Mouse (Mus musculus) kidney, adult 18-20 months (tissue): ENCODE data around the gene Borcs7.

Source experiments
- DNase-seq: peaks from one replicate; pipeline ENCODE4 v3.0.0; 2021

Borcs7 gene

DNA sequence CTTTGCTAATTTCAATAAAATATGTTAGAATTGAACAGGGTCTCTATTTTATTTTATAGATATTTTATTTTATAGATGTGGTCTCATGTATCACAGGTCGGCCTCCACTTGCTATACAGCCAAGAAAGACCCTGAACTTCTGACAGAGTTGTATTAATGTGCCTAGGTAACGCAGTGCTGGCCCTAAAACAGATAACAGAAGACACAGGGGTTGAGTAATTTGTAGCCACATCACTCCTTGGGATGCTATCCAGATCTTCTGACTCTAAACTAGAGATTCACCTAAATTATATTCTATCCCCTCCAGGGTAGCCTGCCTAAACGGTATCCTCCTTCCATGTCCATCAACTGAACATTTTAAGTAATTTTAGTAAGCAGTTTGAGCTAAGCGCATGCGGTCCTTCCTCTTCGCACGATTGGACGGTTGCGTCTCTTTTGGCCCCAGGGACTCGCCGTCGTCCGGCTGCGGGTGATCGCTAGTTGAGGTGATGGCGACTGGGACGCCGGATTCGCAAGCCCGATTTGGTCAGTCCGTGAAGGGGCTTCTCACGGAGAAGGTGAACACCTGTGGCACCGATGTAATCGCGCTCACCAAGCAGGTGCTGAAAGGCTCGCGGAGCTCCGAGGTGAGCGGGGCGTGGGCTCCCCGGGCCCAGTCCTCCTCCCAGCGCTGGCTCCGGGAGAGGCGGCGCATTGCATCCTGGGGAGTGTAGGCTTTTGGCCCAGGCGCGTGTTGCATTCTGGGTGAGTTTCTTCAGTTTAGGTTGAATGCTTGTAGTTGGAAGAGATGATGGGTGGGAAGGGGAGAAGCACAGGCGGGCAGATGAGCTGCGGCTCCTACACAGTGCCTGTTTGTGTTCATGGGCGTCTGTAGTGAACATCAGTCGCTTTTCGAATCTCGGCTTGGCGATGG lies at the start of gene Borcs7:
TSS of gene Borcs7 (plus strand) at position 447 of the 913 bp plus-strand sequence.
- peak; percentile 93 for DNase-seq

- no peak for DNase-seq
These were observed 48.9 kb upstream of the Borcs7 start for GRCm38 (mm10) chr19:46640780-46641179.

DNA sequence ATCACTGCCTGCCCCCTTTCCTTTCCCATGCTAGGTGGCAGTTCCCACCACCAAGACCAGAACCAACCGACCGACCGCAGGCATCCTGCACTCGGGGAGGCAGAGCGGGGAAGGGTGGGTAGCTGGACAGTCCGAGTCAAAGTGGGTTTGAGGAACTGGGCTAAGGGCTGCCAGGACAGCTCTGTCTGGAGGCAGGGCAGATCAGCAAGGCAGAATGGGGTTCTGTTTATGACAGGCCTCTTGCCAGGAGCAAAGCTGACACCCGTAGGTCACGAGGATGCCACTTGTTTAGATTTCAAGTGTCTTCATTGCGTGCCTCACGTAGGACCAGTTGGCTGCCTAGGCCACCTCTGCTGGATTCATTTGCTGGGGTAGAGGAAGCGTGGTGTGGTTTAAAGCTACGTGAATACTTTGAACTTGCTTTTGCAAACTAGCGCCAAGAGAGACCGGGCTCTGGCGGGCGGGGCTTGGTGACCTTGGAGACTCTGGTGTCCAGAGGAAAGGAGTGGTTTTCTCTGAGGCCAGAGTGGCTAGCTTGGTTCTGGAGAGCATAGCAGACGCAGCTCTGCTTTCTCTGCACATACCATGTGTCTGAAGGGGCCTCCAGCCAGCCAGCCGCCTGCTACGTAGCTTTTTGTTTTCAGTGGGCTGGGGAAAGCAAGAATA lies 48.2 kb upstream of the Borcs7 start:
- DNase-seq, result peak; percentile 87

GRCm38 (mm10) chr19:46642136-46642753 lies 47.5 kb upstream of the Borcs7 start:
- DNase-seq, result peak; percentile 37

DNA sequence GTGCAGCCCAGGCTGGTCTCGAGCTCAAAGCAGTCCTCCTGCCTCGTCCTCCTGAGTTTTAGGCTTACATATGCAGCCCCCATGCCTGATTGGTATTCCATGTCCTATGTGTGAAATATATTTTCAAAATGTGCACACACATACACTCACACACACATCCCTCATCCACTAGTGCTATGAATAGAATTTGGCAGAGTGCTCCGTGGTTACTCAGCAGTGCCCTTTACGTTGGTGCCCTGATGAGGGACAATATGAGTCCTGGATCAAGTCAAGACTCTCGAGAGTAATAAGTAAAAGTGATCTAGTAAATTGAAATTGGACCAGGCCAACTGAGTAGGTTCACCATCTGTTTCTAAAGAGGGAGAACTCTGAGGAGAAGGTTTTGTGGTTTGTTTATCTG lies 46.5 kb upstream of the Borcs7 start:
- no peak for DNase-seq

- no peak for DNase-seq
These were observed 45.3 kb upstream of the Borcs7 start for GRCm38 (mm10) chr19:46644343-46644792.

DNA sequence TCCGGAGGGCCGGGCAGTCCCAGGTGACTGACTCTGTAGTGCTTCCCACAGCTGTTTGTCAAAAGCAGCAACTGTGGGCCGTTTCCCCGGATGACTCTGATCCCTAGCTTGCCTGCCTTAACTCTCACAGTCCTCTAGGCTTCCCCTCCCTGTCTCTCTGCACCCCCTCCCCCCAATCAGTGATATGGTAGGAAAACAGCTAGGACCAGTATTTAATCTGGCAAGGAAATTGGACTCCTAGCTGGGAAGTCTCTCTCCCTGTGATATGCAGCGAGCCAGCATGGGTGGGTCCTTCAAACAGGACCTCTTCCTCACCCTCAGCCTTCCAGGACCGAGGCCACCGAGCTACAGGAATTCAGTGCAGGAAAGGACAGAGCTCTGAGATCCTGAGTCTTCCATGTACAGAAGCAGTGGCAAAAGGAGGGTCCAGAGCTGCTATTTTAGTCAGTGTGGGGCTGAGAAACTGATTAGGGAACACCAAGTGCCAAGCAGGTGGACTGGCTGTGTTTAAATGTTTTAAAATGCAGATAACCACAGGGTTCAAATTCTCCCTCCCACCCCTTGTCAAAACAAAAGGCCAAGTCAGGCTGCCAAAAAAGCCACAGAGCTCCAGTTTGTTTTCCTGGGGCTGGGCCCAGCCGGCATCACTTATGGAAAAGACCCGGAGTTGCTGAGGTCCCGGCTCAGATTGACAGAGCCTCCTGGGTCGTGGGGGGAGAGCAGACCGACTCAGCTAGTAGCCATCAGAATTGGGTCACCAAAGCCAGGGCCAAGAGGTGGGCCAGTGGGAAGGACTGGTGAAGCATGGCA lies 44.7 kb upstream of the Borcs7 start:
- peak; percentile 64 for DNase-seq

- DNase-seq, result peak; percentile 64
These were observed 43.6 kb upstream of the Borcs7 start for GRCm38 (mm10) chr19:46646041-46646481.

DNA sequence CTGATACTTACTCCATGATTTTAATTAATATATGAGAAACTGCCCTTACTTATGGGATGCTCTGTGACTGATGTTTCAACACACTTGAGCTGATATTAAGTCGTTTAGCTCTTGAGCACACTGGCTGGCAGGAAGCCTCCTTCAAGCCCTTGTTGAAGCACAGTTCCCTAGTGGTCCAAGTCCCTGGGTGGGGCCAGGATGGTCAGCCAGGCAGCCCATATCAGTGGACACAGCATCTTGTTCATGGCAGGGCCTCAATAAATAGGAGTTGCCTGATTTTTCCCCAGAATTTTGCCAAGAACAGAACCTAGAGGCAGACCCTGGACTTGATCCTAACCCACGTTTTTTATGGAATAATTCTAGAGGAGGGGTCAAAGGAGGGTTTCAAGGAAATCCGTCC lies 42.5 kb upstream of the Borcs7 start:
- DNase-seq, result no peak

GRCm38 (mm10) chr19:46647850-46648249 lies 41.9 kb upstream of the Borcs7 start:
- DNase-seq, result no peak

DNA sequence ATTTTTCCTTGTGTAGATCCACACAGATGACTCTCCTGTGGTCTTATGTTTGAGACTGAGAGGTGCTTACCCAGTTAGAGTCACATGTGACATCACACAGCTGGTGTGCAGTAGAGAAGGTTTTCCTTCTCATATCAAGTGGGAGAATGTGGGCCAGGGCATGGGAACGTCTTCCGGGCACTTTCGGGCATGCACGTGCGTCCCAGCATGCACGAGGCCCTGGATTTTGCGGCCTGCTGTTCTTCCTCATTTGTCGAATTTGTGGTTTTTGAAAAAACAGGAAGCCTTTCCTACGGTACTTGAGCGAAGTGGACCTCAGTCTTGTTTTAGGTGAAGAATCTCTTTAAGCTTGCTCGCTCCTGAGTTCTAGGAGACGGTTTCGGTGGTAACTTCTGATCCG lies 41.1 kb upstream of the Borcs7 start:
- DNase-seq, result no peak

GRCm38 (mm10) chr19:46653188-46653587 lies 36.5 kb upstream of the Borcs7 start:
- DNase-seq, result no peak

- DNase-seq, result no peak
These were observed 36.0 kb upstream of the Borcs7 start for GRCm38 (mm10) chr19:46653616-46654235.

- no peak for DNase-seq
These were observed 34.1 kb upstream of the Borcs7 start for GRCm38 (mm10) chr19:46655626-46656025.

DNA sequence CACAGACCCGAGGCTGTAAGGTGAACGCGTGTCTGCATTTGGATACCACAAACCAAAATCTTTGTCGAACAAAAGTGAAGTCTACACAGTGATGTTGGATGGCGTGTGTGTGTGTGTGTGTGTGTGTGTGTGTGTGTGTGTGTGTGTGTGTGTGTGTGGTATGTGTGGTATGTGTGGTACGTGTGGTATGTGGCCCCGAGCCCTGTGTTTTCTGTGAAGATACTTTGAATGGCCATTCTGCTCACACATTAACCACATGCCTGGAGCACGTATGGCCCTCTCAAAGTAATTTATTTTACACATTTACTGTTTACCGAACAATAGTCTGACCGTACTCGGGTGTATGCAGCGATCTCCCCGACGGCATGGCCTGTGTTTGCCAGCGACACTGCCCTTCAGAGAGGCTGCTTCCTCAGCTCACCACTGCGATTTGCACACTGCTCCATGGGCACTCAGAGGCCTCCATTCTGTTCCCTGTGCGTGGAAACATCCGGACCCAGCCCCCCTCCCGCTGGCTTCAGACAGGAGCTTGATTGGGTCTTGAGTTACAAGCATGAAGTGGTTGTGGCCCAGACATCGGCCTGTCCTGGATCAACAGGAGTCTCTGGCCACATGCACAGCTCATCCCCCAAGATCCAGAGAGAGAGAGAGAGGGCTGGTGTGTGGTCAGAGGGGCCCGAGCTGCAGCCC lies 33.4 kb upstream of the Borcs7 start:
- DNase-seq, result no peak

- no peak for DNase-seq
These were observed 32.2 kb upstream of the Borcs7 start for GRCm38 (mm10) chr19:46657339-46658020.

DNA sequence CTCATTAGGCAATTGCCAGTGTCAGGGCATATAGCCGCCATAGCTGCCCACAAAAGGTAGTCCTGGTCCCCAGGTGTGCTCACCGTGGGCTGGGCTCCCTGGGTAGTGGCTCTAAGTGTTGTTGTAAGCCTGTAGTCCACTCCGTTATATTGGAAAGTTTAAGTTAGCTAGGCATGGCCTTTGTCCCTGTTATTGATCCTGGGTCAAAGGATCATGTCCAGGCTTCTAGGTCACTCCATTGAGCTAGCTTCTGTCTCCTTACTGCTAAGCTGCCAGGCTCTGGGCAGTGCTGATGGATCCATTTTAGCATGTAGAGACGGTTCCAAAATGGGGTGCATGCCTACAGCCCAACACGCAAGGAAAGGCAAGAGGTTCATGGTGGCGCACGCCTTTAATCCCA lies 31.4 kb upstream of the Borcs7 start:
- DNase-seq, result no peak

DNA sequence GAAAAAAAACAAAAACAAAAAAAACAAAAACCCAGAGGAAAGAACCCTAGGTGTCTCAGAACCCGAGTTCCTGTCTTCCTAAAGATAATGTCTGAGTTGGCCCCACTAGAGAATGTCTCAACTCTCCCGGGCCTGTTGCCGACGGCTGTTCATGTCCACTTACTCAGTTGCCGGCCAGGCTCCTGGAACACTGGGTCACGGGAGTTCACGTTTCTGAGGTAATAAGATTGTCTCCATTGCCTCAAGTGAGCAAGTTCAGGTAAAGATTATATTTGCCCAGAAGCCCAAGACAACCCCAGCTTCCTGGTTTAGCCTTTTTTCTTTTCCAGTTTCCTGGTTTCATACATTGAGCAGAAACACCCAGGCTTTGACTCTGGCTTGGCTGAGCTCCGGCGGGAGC lies 30.9 kb upstream of the Borcs7 start:
- DNase-seq, result no peak

- no peak for DNase-seq
These were observed 28.2 kb upstream of the Borcs7 start for GRCm38 (mm10) chr19:46661511-46661910.

DNA sequence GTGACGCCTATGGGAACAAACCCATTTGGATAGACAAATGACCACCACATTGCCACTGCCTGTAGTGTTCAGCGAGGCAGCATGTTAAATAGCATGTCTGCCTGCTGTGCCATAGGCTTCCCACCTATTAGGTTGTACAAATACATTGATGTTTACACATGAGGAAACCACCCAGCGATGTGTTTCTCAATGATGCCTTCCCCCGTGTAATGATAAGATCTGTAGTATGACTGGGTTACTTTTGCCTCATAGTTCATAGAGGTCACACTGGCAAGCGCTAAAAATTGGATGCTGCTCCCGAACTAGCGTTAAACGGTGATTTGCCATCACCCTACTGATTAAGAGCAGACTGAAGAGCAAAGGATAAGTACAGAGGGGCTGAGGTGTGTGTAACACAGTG lies 27.5 kb upstream of the Borcs7 start:
- DNase-seq, result no peak

DNA sequence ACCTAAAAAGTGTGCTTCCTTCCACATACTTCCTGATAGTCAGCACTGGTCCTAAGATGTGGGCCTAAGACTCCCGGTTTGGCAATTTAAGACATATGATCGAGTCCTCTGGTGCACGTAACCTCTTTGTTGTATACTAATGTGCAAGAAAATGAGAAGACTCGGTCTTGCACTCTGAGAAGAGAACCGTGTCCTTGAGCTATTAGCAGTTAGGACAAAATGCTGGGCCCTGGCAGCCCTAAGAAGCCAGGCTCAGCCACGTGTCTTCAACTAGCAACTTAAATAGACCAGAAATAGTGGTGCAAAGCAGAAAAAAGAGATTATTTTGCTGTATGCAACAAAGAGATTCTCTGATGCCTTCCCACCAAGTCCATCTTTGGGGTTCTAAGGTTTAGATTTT lies 26.9 kb upstream of the Borcs7 start:
- no peak for DNase-seq
